Mouse (Mus musculus): ENCODE data around the gene Cd200.
"Not testable (repeated sequence)": the region's sequence is repeated elsewhere in the genome, so short reads cannot be mapped to it uniquely, and the experiment has no call there.

The Cd200 gene

DNA sequence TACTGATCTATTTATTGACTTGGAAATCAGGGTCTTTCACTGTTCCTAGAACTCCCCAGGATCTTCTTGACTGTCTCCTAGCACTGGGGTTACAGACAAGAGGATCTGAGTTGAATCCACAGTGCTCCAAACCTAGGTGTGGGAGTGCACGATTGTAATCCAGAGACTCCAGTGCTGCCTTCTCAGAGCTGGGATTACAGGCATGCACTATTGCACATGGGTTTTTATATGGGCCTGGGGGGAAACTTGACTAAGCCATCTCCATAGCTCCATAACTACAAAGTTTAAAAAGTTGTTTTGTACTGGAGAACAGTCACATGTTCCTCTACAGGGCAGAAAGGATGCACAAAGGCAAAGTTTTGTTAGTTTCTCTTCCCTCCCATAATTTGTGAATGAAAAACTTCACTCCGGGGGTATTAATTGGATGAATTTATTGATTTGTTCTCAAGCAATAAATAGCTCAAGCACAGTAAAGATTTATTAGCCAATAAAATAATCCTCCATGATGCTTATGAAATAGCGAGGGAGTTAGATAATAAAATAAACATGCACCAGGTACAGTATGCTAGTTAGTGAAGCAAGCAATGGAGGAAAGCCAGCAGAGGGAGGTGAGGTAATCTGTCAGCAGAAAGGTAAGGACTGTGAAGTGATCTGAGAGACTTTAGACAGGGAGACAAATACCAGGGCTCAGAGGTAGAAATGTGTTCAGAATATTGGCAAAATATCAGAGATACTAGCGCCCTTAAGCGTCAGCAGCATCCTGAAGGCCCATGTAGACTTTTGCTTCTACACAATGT lies 30.5 kb downstream of the Cd200 start:
- CTCF ChIA-PET, result interaction anchor here (0.6 kb wide), 1 partner anchor 12 kb away, joined by 3 read pairs; no protein-coding TSS in a partner anchor

DNA sequence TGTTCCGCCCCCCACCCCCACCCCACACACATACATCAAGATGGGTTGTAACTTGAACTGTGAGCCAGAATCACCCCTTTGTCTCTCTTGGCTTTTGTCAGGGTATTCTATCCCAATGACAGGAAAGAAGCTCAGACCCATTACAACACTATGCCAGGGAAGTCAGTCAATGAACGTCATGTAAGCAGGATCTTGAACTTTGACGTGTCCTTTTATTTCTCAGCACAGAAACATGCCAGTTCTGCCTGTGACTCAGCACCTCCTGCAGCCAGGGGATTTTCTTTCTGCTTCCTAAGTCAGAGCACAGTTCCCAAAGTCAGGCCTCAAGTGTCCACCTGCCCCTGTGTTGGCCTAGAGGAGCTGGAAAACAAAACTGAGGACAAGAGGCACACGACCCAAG lies 31.5 kb downstream of the Cd200 start:
- CTCF ChIA-PET, result no interaction called here

DNA sequence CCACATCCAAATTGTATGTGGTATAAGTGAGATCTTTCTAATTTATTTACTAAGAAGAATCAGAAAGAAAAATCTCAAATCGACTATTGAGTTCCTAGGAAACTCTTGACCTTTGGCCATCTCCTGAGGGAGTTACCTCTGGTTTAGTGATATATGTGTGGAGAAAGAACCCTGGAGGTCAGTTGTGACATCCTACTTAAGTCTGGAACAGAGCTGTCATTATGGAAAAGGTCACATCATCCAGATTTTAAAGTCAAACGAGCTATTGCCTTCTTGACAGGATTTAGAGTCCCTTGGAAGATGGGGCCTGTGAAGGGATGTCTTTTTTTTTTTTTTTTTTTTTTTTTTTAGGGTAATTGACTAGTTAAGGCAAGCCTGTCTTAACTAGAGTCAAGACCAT lies 32.0 kb downstream of the Cd200 start:
- CTCF ChIA-PET, result no interaction called here

DNA sequence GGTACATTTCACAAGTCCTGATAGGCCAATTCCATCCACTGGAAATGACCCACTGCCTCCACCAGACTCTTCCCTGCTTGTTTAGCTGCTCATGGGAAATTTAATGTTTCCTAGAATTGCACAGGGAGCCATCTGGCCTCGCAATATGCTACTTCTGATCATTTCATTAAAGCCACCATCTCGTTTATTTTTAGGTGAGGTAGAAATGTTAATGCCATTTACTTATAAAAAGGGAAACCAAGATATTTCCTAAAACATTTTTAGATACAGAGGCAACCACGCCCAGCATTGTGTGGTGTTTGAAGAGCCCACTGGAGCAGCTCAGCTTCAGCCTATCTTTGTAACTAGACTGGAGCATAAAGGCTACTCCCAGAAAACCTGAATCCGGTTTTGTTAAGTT lies 32.6 kb downstream of the Cd200 start:
- CTCF ChIA-PET, result no interaction called here

DNA sequence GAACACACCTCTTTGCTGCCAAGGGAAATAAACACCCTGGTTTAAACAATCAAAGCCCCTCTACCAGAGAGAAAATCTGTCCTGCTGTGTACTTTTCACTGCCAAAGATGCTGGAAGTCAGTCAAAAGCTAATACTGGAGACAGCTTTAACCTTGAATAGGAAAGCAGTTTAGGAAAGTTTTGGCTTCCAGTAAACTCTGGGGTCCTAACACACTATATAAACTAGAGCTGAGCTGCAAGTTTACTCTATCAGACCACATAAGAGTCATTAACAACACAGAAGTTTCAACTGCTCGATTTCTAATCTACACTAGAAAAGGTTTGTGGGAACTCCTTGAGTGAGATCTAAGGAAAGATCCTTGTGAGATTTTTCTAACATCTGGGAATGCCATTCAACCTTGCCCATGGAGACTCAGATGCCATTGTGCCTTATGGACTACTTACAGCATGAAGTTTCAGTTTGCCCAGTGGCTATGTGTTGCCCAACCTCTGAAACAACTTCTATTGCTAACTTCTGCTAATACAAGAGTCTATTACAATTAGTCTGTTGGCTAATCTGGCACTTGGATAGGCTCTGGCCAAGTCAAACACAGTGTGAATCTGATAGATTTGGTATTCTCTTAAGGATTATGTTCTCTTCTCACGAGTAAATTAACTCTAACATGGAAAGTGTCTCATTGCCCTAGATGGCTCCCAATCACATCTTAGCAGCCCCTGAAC lies 33.2 kb downstream of the Cd200 start:
- CTCF ChIA-PET, result no interaction called here

DNA sequence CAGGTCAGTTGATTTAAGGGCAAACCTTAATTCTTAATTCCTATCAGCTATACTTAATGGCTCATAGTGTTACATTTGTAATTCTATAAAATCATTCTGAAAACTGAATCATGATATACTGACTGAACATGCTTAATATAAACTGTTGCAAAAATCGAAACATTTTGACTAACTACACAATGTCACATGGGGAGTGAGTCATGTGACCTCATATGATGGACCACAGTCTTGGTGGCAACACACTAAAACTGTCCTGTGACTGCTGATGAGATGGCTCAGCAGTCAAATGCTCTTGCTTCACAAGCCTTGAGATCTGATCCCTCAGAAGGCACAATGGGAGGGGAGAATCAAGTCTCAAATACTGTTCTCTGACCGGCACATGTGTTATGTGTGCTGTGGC lies 34.8 kb downstream of the Cd200 start:
- CTCF ChIA-PET, result no interaction called here

DNA sequence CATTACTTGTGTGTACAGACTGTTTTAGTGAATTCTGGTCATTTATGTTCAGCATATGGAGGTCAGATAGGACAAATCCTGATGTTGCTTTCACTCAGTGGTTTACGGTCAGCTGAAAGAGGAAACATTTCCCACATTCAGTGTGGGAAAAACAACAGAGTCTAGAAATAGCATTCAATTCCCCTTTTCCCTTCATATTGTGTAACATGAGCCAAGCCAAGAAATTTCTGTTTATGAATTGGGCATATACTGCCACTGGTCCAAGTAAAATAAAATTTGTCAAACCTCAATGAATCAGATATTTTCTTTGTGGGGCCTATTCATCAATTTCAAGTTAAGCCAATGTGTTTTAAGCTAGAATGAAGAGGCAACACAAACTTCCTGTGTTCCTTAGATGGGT lies 37.8 kb downstream of the Cd200 start:
- CTCF ChIA-PET, result no interaction called here

DNA sequence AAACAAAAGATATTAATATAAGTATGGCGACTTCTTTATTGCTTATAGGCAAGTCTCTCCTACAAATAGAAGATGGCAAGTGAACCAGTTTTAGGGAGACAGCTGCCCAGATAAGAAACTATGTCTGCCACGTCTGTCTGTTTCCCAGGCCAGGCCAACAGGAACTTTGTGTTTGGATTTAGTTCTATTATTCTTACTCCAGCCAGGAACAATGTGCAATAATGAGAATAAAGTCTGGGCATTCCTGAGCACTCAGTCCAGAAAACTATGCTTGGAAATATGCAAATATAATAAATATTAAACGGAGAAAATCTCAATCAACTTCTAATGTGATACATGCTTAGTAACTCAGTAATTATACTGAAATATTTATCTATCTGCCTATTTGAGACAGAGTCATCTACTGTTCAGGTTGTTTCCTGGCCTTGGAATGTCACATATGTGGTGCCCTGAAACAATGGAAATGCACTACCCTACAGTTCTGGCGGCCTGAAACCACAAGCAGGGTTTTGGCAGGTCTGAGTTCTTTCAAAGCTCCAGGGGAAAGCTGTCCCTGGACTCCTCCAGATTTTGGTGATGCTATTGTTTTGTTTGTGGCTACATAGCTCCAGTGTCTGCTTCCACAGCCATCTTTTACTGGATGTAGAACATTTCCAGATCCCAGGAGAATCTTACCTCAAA lies 39.4 kb downstream of the Cd200 start:
- CTCF ChIA-PET, result no interaction called here

DNA sequence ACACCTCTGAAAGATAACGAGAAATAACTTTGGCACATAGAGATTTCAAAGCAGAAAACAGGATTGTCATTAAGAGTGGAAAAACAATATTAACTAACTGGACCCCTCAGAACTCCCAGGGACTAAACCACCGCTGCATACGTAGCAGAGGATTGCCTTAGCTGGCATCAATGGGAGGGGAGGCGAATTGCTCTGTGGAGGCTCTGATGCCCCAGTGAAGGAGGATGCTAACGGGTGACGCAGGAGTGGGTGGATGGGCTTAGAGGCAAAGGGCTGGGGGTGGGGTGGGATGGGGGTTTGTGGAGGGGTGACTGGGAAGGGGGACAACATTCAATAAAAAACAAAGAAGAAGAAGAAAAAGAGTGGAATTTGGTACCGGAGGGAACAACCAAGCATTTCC lies 42.7 kb downstream of the Cd200 start:
- CTCF ChIA-PET, result no interaction called here

DNA sequence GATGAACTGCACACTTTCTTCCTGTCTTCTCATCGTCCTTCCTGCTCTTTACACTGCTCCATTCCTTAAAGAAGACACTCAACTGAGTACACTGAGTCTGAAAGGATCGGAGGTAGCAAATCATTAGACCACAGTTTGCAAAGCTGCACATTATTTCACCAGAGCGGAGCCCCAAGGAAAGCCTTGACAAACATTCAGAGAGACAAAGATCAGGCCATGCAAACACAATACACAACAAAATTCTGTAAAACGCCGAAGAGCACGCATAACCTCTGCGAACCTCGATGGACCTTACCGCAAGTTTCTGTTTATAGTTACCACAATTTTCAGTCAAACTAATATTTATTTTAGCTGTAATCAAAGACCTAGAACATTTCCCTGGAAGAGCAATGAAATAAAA lies 43.5 kb downstream of the Cd200 start:
- CTCF ChIA-PET, result no interaction called here

DNA sequence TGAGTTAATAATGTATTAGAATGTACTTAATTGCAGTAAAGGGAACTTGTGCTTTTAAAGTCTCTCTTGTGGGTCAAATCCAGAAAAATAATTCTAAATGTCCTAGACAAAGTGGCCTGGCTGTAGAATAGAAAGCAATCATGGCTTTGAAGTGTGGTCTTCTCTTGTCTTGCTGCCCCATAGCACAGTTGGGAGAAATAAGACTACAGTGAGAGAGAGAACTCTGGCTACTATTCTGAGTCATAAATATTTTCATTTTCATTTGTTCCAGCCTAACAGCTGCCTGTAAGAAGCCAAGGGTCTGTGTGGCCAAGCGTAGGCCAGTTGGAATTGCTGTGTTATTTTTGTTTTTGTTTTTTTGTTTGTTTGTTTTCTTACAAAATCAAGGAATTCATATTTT lies 44.2 kb downstream of the Cd200 start:
- CTCF ChIA-PET, result no interaction called here

DNA sequence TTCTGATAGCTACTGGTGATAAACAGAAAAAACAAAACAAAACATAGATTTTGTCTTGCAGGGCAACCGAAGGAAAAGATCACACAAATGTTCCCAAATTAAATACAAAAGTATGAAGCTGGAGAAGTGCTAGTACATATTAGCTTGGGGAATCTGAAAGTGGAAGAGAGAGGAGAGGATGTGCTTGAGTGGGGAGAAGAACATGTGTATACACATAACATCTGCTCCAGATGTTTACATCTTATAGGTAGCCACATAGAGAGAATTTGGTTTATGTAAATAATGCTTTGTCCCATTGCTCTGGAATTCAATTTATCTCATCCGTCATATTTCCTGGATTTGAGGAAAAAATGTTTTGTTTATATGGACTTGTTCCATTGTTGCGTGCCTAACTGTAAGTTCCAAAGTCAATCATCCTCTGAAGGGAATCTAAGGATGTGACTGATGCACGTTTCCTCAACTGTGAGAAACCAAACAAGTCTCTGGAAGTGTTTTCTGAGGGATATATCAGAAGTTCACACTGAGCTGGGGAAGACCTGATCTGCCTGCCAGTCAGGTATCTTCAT lies 45.3 kb downstream of the Cd200 start:
- CTCF ChIA-PET, result no interaction called here

DNA sequence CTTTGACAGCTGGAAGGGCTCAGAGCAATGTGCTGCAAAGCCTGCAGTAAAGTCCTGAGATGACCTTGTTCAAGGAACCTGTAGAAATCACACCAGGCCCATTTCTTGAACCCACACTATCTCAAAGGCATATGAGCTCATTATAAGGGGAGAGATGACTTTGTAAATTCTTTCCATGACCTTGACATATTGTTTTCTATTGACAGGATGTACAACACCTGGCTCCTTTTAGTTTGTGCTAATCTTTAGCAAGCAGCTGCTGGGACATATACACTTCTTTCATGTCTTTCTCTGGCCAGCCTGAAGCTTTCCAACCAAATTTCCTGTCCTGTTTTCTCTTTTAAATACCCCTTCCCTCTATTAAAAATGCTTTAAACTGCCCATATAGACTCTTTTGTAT lies 47.4 kb downstream of the Cd200 start:
- CTCF ChIA-PET, result no interaction called here

DNA sequence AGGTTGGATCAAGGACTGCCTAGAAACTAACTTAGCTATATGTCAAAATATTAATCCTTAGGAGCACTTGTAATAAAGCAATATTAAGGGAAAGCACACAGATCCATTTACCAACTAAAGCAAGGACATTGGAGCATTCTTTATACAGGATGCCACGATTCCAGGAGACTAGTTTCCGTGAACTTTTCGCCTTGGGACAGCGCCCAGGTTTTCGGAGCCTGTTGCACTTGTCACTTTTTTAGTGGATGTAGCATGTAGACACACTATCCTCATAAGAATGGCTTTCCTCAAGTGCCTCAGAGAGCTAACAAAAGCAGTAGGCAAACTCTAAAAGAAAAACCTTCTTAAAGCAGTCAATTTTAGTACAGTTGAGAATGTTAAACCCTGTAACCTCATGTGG lies 50.4 kb downstream of the Cd200 start:
- CTCF ChIA-PET, result not testable (repeated sequence)

DNA sequence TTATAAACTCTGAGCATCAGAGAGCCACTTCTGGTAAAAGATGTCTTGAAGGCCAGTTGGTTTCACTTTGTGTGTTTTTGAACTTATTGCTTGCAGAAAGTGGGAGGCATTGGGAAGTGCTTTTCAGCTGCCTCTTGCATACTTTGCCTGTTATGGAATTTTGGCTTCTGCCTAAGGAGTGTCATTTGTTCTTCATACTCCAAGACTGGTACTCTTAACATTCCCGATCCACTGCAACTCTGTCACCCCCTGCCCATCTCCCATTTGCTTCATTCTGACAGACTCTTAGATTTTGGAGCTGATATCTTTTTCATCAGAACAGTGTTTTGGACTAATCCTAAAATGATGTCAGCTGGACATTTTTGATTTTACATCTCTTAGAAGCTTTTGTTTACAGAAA lies 51.7 kb downstream of the Cd200 start:
- CTCF ChIA-PET, result no interaction called here

DNA sequence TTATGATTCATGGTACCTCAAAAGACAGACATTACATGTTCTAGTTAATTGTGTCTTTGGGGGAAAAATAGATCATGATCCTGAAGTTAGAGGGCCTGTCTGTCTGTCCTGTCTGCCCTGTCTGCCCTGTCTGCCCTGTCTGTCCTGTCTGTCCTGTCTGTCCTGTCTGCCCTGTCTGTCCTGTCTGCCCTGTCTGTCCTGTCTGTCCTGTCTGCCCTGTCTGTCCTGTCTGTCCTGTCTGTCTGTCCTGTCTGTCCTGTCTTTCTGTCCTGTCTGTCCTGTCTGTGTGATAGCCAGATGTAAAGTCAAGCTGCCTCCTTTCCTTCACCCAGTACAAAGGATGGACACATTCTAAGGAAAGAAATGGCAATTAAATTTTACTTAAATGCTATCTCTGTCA lies 56.0 kb downstream of the Cd200 start:
- CTCF ChIA-PET, result no interaction called here

DNA sequence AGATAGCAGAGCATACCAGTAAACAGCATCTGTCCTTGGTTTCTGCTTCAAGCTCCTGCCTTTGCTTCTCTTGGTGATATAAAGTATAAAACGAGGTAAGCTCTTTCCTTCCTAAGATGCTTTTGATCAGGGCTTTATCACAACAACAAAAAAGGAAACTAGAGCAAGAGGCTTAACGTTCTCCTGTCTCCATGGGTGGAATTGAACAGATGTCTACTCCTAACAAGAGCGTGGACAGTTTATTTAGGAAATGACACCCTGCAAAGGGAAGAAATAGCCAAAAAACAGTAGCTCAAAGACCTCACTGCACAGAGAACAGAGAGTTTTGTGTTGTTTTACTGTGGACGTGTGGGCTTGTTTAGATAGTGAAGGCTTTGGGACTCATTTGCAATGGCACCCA lies 58.1 kb downstream of the Cd200 start:
- CTCF ChIA-PET, result no interaction called here

DNA sequence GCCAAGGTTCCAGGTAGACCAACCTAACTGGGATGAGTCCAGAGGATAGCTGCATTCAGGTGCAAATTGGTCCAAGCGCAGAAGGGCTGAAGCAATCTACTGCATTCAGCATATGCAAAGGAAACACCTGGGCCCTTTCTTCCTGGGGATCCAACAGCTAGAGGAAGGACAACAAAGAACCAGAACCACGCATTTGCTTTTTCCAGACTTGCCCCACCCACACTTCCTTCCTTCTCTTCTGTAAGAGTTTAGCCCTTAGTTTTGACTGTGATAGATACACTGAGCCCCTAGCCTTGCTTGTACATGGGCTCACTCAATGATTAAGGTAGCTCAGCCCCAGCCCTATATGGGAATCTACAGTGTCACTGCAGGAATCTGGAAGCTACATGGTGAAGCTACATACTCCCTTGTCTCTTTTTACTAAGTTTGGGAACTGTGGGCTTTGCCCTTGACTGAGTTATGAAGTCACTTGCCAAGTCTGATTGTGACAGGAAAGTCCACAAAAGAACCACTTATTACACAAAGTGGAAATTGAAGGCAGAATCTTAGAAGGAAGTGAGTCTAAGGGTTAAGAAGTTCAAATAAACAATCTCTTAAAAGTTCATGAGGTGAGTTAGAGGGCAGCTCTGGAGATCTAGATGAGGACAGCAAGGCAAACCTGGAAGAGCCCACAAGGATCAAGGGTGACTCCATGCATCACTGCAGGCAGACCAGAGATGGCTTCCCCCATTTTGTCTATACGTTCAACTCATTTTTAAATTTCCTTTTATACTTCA lies 59.1 kb downstream of the Cd200 start:
- CTCF ChIA-PET, result no interaction called here

DNA sequence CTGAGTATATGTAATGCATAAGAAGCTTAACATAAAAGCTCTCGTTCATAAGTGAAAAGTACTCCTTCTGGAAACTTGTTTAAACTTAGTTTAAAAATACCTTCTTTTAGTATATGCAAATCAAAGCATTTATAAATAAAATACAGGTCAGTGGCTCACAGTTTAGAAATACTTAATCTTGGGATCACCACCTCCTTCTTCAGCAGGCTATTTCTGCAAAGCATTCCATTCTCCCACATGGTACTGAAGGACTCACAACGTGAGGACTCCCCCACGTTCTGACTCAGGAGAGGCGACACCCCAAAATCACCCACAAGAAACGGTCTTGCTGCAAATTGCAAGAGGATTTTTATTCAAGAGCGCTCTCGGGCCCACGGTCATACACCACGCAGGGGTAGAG lies 60.6 kb downstream of the Cd200 start:
- CTCF ChIA-PET, result not testable (repeated sequence)

DNA sequence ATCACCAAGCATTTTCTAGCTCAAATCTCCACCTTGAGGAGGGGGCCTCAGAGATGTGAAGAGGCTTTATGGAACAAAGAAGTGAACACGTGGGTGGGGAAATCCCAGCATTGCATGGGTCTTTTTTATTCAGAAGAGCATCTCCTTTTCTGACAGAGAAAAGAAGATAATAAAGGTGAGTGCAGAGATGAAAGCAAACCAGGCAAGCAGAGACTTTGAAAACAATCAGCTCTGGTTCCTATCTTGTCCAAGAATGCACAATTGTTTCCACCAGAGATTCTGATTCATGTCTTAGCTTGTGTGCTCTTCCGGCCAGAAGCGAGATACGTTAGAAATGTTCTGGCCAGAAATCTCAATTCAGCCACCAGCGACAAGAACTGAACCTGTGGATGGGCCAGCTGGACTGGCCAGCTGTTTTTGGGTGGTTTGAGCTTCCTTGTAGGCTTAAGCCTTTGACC lies 61.9 kb downstream of the Cd200 start:
- CTCF ChIA-PET, result no interaction called here

DNA sequence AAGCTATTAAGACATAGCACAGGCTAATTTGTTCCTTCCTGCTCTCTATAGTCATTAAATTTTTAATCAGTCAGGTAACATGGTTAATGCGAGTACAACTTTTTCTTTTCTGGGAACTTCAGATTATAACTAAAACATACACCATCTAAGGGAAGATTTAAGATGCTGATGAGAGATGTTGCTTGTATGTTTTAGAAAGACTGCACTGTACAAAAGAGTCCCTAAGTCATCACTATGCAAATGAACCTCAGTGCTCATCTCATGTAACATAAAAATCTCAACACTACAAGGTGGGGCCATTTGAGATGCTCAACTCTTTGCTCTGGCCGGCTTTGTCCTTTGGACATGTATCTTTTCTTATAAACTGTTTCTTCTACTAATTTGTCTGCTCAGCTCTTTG lies 62.5 kb downstream of the Cd200 start:
- CTCF ChIA-PET, result no interaction called here

DNA sequence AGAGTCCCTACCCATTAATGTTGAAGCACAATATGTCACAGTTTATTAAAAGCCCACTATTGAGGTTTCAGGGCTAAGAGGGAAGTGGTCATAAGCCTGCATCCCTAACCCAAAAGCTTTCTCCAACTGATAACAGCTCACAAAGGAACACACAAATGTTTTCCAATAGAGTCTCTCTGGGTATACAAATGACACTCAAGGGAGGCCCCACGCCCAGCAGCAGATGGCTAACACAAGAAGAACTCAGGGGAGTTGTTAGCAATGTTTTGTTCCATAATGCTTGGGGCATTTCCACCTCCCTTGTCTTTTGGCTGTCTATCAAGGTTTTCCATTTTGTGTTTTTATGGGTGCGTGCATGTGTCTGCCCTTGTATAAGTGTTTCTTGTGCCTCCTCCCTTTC lies 64.0 kb downstream of the Cd200 start:
- CTCF ChIA-PET, result no interaction called here

Measured in spleen, embryonic (tissue).